Mouse (Mus musculus): ENCODE results near the gene Sema3d. TPM values are rescaled to one million over a fixed set of nuclear protein-coding genes. Genes with fewer than 3 reads are reported as not detected.

The Sema3d gene
- total RNA-seq (2021) = 1 to 10 TPM in 1 of 2 experiments, under 1 TPM in 1; 1.00 to 2.0 TPM
- long read RNA-seq, experiment 1 = 0 reads
- long read RNA-seq, experiment 2 = 0 reads

- peak; percentile 70 for DNase-seq
- intact Hi-C loops (cut with DNase I; ENCODE audit: low total_unique reads) = no loop called here
Measured at GRCm38 (mm10) chr5:12383133-12383959, at the start of gene Sema3d. Sema3d (plus strand) TSS chr5:12383385.

GRCm38 (mm10) chr5:12377261-12377660 lies 5.9 kb upstream of the Sema3d start:
- DNase-seq = no peak
- intact Hi-C loops (cut with DNase I; ENCODE audit: low total_unique reads) = no loop called here

- intact Hi-C loops (cut with DNase I; ENCODE audit: low total_unique reads) = no loop called here
- DNase-seq = no peak
Measured at GRCm38 (mm10) chr5:12378900-12379299, 4.3 kb upstream of the Sema3d start.

GRCm38 (mm10) chr5:12382010-12382409 lies 1.2 kb upstream of the Sema3d start:
- intact Hi-C loops (cut with DNase I; ENCODE audit: low total_unique reads) = no loop called here
- no peak for DNase-seq

DNA sequence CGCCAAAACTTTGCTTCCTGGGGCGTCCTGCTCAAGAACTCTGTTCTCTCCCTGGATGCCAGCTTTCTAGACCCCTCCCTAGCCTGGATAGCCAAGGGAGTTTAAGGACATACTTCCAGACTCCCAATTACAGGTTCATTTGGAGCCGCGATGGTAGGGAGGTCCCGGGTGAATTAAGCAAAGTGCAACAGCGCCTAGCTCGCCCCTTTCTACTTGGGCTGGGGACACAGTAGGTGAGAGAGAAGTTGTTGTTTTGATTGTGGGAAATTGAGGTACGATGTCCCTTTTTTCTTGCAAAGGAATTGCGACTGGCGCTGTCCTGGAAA lies 738 bp downstream of the Sema3d start:
- no peak for DNase-seq
- intact Hi-C loops (cut with DNase I; ENCODE audit: low total_unique reads) = no loop called here

GRCm38 (mm10) chr5:12392667-12393066 lies 9.5 kb downstream of the Sema3d start:
- intact Hi-C loops (cut with DNase I; ENCODE audit: low total_unique reads) = no loop called here
- no peak for DNase-seq

GRCm38 (mm10) chr5:12399271-12399670 lies 16.1 kb downstream of the Sema3d start:
- no peak for DNase-seq
- intact Hi-C loops (cut with DNase I; ENCODE audit: low total_unique reads) = no loop called here

GRCm38 (mm10) chr5:12404229-12404628 lies 21.0 kb downstream of the Sema3d start:
- no peak for DNase-seq
- intact Hi-C loops (cut with DNase I; ENCODE audit: low total_unique reads) = no loop called here

GRCm38 (mm10) chr5:12412595-12412994 lies 29.4 kb downstream of the Sema3d start:
- intact Hi-C loops (cut with DNase I; ENCODE audit: low total_unique reads) = no loop called here
- DNase-seq = no peak

- no peak for DNase-seq
- intact Hi-C loops (cut with DNase I; ENCODE audit: low total_unique reads) = no loop called here
Measured at GRCm38 (mm10) chr5:12423264-12423663, 40.1 kb downstream of the Sema3d start.

- intact Hi-C loops (cut with DNase I; ENCODE audit: low total_unique reads) = no loop called here
- DNase-seq = no peak
Measured at GRCm38 (mm10) chr5:12441737-12442136, 58.6 kb downstream of the Sema3d start.

- no peak for DNase-seq
- intact Hi-C loops (cut with DNase I; ENCODE audit: low total_unique reads) = no loop called here
Measured at GRCm38 (mm10) chr5:12442176-12443105, 59.3 kb downstream of the Sema3d start.

GRCm38 (mm10) chr5:12451089-12451488 lies 67.9 kb downstream of the Sema3d start:
- intact Hi-C loops (cut with DNase I; ENCODE audit: low total_unique reads) = no loop called here

DNA sequence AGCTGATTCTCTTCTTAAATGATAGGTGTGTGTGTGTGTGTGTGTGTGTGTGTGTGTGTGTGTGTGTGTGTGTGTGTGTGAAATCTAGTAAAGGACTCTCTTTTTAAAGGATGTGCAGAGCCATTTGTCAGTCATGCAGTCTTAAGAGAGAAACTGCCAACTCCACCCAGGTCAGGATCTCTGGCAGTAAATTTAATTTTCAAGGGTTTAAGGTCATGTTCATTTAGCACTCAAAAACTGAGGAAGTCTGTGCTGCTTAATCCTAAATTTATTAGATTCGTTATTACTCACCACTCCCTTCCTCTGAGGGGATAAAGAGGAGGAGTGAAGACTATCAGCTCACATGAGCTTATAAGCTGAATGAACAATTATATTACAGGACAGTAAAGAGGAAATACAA lies 71.8 kb downstream of the Sema3d start:
- intact Hi-C loops (cut with DNase I; ENCODE audit: low total_unique reads) = no loop called here
- DNase-seq = no peak

More at GRCm38 (mm10) chr5:12451089-12451488, 67.9 kb downstream of the Sema3d start:
- DNase-seq = no peak

DNA sequence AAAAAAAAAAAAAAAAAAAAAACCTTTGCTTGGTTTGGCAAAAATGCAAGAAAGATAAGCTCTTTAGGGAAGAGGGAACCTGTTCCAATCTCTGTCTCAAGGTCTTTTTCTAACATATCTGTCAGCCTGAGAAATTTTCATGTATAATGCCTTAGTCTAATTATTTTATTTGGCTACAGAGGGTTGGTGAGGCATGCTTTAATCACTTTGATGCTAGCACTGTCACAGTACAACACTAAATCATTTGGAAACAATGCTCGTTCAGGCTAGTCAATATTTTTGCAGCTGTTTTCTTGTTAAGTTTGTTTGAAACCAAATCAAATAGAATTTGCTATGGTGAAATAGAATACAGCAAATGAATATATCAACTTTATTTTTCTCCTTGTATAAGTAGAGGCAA lies 74.3 kb downstream of the Sema3d start:
- intact Hi-C loops (cut with DNase I; ENCODE audit: low total_unique reads) = no loop called here
- DNase-seq = no peak

- no peak for DNase-seq
- intact Hi-C loops (cut with DNase I; ENCODE audit: low total_unique reads) = no loop called here
Measured at GRCm38 (mm10) chr5:12467568-12468336, 84.6 kb downstream of the Sema3d start.

GRCm38 (mm10) chr5:12474904-12475638 lies 91.9 kb downstream of the Sema3d start:
- intact Hi-C loops (cut with DNase I; ENCODE audit: low total_unique reads) = no loop called here
- DNase-seq = no peak

GRCm38 (mm10) chr5:12475639-12475916 lies 92.4 kb downstream of the Sema3d start:
- DNase-seq = no peak
- intact Hi-C loops (cut with DNase I; ENCODE audit: low total_unique reads) = no loop called here

DNA sequence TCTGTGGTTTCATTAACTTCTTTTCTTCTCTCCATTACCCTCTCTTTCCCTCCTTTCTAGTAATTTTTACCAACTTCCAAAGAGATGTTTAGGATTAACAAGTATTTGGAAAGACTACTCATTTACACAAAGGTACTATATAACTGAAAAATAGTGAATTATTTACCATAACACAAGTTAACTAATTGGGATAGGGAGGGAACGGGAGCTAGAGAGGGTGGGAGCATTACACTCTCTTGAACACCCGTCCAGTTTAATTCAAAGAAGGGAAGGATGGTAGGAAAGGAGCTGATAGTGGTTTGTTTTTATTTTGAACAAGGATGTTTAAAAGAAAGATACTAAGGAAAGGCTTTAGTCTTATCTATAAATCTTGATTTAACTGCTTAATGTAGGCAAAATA lies 104.7 kb downstream of the Sema3d start:
- intact Hi-C loops (cut with DNase I; ENCODE audit: low total_unique reads) = no loop called here
- no peak for DNase-seq
